Mouse (Mus musculus) skeletal muscle tissue, adult 2 months (tissue): ENCODE data around the gene Arpp21.

Experiments
- DNase-seq: peaks from one replicate; pipeline ENCODE4 v3.0.0-alpha.2; 2012; ENCODE audit warnings: low read depth, low spot score

Arpp21 gene

GRCm38 (mm10) chr9:112235696-112236397 is at the start of gene Arpp21:
Gene Arpp21 (minus strand): TSS chr9:112235938.
- no peak for DNase-seq

DNA sequence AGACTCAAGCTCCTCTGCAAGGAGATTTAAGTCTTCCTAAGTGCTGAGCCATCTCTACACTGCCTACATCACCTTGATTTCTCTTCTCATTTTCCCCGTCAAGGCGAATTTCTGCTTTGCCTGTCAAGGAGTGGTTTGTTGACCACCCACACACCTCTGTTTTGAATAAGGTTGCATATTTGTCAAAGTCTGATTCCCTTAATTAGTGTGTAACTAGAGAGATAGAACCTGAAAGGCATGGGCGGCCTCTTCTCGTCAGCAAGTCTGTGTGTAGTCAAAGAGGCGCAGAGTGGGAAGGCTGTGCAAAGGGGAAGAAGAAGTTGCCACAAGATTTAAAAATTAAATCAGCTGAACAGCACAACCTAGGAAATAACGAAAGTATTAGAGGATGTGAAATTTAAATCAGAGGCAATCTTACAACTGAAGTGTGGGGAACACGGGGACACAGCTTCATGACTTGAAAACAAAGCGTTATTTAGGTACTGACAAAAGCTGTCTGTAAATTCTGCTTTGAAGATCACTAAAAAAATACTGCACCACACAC is 36.8 kb upstream of the Arpp21 start:
- no peak for DNase-seq

DNA sequence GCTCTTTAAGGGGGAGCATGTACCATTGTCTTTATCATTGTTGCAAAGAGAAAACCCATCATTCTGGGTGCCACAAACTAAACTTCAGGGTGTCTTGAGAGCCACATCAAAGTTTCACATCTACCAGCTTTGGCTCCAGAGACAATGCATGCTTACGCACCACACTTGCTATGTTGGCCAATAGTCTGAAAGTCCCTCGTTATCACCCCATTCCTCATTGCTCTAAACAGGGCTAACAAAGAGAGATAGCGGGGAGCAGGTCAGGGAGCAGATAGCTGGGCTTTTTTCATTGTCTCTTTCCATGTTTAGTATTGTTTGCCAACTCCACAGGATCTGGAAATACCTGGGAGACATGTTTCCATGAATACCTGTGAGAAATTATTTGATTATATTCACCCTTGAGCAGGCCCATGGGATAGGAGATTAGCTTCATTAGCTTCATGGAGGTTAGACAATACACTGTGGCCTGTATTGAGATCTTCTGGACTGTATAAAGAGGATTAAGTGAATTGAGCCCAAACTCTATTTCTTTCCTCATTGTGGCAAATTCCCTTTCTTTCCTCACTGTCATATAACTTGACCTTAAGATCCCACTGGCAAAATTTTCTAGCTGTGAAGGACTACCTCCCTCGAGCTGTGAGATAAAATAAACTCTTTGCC is 29.4 kb upstream of the Arpp21 start:
- no peak for DNase-seq

DNA sequence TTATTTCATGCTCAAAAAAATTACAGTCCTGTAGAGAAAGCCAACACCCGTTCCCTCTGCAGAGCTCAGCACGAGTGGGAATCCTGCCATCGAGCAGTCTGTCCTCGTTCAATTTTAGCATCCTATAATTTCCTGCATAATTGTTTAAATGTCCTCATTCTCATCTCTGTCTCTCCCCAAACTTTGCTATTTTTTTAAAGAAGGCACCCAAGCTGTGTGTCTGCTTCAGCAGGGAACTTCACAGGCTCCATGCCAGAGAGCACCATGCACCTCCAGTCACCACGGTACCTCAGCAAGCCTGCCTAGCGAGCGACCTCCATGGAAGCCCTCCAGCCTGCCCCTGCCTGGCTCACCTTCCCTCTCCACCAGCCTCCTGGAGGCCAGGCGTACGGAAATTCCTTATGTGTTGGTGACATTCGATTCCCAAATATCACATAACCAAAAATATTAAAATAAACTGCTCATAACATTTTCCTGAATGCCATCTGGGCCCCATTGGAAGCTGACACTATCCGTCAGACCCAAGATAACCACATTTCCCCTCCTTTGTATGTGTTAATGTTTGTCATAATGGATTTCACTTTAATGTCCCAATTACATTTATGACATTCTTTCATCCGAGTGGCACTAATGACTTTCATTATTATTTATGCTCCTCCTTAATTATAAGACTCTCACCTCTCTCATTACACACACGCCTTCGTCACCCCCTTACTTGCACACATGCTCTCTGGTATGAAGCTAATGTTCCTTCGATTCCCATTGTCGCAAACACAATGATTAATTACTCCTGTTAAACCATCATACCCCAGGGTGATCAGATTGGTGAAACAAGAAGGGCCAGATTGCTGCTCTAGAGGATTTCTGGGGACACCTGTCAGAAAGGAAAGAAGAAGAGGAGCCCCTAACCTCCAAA is 26.5 kb upstream of the Arpp21 start:
- DNase-seq, result no peak

DNA sequence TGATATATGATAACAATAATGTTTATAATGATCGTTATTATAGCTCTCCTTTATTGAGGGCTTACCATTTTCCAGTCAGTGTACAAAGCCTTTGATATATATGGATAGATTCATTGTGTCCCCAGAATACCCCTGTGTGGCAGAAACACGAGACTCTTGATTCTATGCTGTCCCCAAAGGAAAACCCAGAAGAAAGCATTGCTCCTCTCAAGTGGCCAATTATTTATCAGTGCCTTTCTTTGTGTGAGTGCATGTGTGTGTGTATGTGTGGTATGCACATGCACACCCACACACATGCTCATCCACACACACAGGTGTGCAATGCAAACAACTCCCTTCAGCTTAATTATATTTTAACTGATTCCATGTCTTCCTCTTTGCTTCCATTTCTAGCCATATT is 25.8 kb upstream of the Arpp21 start:
- DNase-seq, result no peak

DNA sequence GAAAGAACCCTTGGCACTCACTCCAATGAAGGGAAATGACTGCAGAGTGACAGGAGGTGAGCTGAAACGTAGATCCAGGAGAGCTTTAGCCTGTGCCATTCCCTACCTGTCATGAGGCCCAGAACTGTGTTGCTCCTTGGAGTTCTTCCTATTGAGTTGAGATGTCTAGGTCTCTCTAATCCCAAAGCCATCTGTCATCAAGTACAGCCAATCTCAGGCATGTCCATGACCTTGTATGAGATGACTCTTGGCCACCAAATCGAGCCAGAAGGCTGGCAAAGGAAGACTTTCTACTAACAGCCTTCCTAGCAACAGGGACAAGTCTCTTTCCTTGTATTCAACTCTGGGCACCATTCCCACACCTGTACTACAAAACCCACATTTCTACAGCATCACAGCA is 25.0 kb upstream of the Arpp21 start:
- DNase-seq, result no peak

DNA sequence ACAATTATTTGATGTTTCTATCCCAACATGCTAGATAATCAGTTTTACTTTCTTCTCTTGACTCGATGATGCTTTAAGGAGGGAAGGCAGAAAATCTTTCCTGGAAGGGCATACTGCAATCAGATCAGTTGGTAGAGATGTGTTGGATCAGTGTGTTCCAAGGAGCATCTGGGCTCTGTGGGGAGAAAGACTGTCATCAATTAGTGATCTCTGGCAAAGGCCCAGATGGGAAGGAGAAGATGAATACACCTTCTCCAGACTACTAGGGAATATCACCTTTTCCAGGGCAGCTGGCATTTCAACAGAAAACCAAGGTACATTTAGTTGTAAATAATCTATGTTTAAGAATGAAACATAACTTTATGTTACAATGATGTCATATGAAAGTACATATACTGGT is 22.8 kb upstream of the Arpp21 start:
- DNase-seq, result no peak

DNA sequence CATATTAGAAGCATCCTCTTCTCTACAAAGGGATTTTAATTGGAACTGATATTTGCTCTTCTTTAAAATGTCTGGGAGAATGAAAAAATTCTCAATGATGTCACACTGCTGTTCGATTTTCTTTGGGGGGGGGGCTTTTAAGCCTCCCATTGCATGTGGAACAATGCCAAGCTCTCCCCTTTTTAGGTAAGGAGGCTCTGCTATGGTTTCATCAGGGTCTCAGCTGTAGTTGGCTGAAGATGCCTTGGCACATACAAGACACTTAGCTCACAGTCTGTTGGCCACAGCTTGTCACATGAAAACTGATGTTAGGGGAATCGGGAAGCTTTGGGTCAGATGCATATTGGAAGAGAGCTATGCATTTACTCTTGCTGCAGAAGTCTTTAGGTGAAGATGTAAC is 20.2 kb upstream of the Arpp21 start:
- no peak for DNase-seq

GRCm38 (mm10) chr9:112253730-112254129 is 18.0 kb upstream of the Arpp21 start:
- DNase-seq, result no peak

DNA sequence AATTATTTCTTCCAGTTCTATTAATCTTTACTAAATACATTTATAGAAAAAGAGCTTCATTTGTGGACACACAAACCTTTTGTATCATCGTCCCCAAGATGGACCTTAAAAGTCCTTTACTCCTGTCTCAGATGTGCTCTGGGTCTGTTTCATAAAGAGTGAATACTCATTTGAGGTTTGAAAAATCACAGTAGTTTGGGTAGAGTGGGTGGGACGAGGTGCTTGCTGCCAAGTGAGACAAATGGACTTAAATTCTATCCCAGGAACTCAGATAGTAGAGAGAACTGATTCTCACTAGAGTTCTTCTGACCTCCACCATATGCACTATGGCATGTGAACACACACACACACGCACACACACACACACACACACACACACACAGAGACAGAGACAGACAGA is 16.1 kb upstream of the Arpp21 start:
- no peak for DNase-seq

GRCm38 (mm10) chr9:112251339-112251738 is 15.6 kb upstream of the Arpp21 start:
- no peak for DNase-seq

GRCm38 (mm10) chr9:112249753-112250152 is 14.0 kb upstream of the Arpp21 start:
- no peak for DNase-seq

DNA sequence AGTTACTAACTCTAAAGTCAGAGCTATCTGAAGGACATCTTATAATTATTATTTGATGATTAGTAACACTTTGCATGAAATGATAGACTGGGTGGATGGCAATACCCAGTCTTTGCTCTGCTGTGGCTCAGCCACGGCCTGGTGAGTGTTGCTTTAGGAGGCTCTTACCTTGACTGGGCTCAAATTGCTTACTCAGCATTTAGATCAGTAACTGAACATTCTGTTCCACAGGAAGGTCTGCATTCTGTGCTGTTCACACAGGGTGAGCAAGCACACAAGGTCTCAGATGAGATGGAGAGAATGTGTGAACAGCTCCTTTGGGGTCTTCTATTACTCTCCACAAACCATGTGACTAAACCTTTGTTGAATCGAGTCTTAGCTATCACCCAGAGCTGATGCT is 11.4 kb upstream of the Arpp21 start:
- DNase-seq, result no peak

GRCm38 (mm10) chr9:112238168-112238567 is 2.4 kb upstream of the Arpp21 start:
- no peak for DNase-seq

GRCm38 (mm10) chr9:112236551-112236950 is 813 bp upstream of the Arpp21 start:
- no peak for DNase-seq

DNA sequence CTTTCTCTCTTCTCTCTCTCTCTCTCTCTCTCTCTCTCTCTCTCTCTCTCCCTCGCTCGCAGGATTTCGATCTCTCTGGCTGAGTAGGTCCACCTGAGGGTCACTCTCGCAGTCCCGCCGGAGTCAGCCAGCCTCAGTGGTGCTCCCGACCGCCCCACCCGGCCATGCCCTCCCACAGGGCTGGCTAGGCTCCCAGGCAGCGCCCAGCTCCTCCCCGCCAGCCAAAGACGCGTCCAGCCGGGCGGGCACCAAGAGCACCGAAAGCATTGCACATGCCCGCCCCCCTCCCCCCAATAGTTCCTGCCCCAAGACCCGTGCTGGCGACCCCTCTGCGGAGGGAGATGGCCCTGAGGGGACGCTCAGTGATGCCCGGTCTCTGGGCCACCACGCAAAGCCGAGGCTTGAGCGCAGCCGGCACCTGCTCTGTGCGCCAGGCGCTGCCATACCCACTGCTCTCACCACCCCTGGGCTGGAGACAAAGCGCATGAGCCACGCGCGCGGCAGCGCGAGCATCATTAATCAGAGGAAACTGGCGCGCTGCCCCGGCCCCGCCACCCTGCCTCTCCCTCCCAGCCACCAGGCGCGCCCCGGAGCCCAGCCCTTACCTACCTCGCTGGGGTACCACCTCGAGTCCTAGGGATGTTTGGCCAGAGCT is 570 bp downstream of the Arpp21 start:
- no peak for DNase-seq

DNA sequence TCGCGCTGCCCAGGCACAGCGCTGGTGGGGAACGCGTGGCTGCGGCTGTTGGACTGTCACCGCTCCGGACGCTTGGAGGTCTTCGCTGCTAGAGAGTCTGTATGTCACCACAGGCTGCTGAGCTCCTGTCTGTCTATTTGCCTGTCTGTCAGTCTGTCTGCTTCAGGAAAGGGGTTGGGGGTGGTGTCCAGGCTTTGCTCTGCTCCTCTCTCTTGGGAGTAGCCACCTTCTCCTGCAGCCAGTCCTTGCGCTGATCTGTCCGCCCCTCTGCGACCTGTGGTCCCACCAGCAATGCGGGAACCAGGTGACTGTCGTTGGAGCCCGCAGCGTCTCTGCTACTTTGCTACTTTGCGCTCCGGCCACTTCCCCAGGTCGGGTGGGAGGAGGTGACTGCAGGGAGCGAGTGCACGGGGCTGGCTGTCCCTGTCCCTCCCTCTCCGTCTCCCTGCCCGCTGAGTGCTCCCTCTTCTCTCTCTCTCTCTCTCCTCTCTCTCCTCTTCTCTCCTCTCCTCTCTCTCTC is 1.2 kb downstream of the Arpp21 start:
- DNase-seq, result no peak

DNA sequence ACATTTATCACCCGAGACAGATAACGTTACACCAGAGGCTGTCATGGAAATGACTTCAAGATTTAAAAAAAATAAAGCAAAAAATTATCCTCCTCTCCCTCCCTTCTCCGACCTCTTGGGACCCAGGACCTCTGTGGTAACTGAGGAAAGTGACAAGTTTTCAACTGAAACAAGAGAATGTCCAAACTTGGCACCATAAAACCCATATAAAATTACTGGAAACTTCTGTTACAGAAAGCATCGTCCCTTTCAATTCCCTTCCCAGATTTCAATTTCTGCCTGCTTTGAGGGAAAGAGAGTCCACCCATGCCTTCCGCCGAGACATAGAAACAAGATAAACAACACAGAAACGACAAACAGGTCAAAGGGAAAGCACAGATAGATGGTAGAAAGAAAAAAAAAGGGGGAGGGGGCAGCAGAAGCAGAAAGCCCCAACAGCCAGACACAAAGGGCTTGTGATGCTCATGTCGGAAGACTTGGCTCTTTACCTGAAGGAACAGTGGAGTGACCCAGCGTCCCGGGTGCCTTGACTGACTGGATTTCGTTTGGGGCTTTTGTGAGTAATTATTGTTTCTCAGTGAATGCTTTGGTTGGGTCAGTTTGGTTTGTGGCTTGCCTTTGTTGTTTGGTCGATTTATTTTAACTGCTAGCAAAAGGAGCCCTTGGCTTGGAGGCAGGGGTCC is 1.8 kb downstream of the Arpp21 start:
- DNase-seq, result no peak

- no peak for DNase-seq
Observed at GRCm38 (mm10) chr9:112233378-112233777, 2.4 kb downstream of the Arpp21 start.

- DNase-seq, result no peak
Observed at GRCm38 (mm10) chr9:112231935-112232575, 3.7 kb downstream of the Arpp21 start.
